Mouse (Mus musculus): ENCODE data around the gene Eif2b3. TPM values are rescaled to one million over a fixed set of nuclear protein-coding genes. Genes with fewer than 3 reads are reported as not detected.

Eif2b3 gene
- polyA plus RNA-seq, 1 experiment, result 73.3 TPM

GRCm38 (mm10) chr4:117090586-117090985 is 71.4 kb downstream of the Eif2b3 start:
- no peak overlapping the region for H3K4me3 ChIP-seq (ENCODE audit: low read depth, low read length)

GRCm38 (mm10) chr4:117094626-117095361 is 75.6 kb downstream of the Eif2b3 start:
- Histone ChIP-seq H3K27ac (ENCODE audit: insufficient read depth, low read length) (no peak overlapping the region), H3K4me1 (ENCODE audit: control insufficient read depth, insufficient read depth, low read length) (no peaks in the 10 kb centered on the region), H3K36me3 (ENCODE audit: control insufficient read depth, insufficient read depth, low read length, poor library complexity, severe bottlenecking) (no peaks in the 10 kb centered on the region), H3K27me3 (ENCODE audit: control insufficient read depth, insufficient read depth, low read length, poor library complexity, severe bottlenecking) (no peaks in the 10 kb centered on the region), H3K9ac (ENCODE audit: low read depth, poor library complexity, severe bottlenecking) (no peak overlapping the region), H3K9me3 (replicated peaks; ENCODE audit: control insufficient read depth, insufficient read depth, low read length, poor library complexity, severe bottlenecking) (no peaks in the 10 kb centered on the region), H3K4me3 (ENCODE audit: low read depth, low read length) (no peak overlapping the region)
- no peak for TF ChIP-seq CTCF (IDR thresholded peaks at IDR 0.05; ENCODE audit: low read depth, low read length)
- no peak for TF ChIP-seq POLR2A (IDR thresholded peaks at IDR 0.05; ENCODE audit: insufficient read depth, low read length)
- no peak for TF ChIP-seq EP300 (IDR thresholded peaks at IDR 0.05; ENCODE audit: insufficient read depth, low read depth, low read length)

More at GRCm38 (mm10) chr4:117090586-117090985, 71.4 kb downstream of the Eif2b3 start:
- no peak overlapping the region for H3K9ac ChIP-seq (ENCODE audit: low read depth, poor library complexity, severe bottlenecking)
- no peak overlapping the region for H3K27ac ChIP-seq (ENCODE audit: insufficient read depth, low read length)
- peaks cover 11% of the 10 kb centered on the region for H3K36me3 ChIP-seq (ENCODE audit: control insufficient read depth, insufficient read depth, low read length, poor library complexity, severe bottlenecking)
- TF ChIP-seq CTCF (IDR thresholded peaks at IDR 0.05; ENCODE audit: low read depth, low read length) (no peak), POLR2A (IDR thresholded peaks at IDR 0.05; ENCODE audit: insufficient read depth, low read length) (no peak), EP300 (IDR thresholded peaks at IDR 0.05; ENCODE audit: insufficient read depth, low read depth, low read length) (no peak)
- no peaks in the 10 kb centered on the region for H3K9me3 ChIP-seq (replicated peaks; ENCODE audit: control insufficient read depth, insufficient read depth, low read length, poor library complexity, severe bottlenecking)
- H3K27me3 ChIP-seq (ENCODE audit: control insufficient read depth, insufficient read depth, low read length, poor library complexity, severe bottlenecking), result no peaks in the 10 kb centered on the region
- H3K4me1 ChIP-seq (ENCODE audit: control insufficient read depth, insufficient read depth, low read length), result no peaks in the 10 kb centered on the region

GRCm38 (mm10) chr4:117095551-117096452 is 76.6 kb downstream of the Eif2b3 start, which contains the start of gene Ptch2:
Gene Ptch2, plus strand, starts transcription at chr4:117096075.
- no peaks in the 10 kb centered on the region for H3K27me3 ChIP-seq (ENCODE audit: control insufficient read depth, insufficient read depth, low read length, poor library complexity, severe bottlenecking)
- TF ChIP-seq EP300 (IDR thresholded peaks at IDR 0.05; ENCODE audit: insufficient read depth, low read depth, low read length), result 0 out of 2 replicates have a peak, but pooled peaks have one; percentile 53
- no peak for TF ChIP-seq POLR2A (IDR thresholded peaks at IDR 0.05; ENCODE audit: insufficient read depth, low read length)
- peak within 1 kb of the TSS; percentile 73 for H3K4me3 ChIP-seq (ENCODE audit: low read depth, low read length)
- H3K4me1 ChIP-seq (ENCODE audit: control insufficient read depth, insufficient read depth, low read length), result no peaks in the 10 kb centered on the region
- no peaks in the 10 kb centered on the region for H3K36me3 ChIP-seq (ENCODE audit: control insufficient read depth, insufficient read depth, low read length, poor library complexity, severe bottlenecking)
- H3K9me3 ChIP-seq (replicated peaks; ENCODE audit: control insufficient read depth, insufficient read depth, low read length, poor library complexity, severe bottlenecking), result no peaks in the 10 kb centered on the region
- peak within 1 kb of the TSS; percentile 65 for H3K9ac ChIP-seq (ENCODE audit: low read depth, poor library complexity, severe bottlenecking)
- peak within 1 kb of the TSS; percentile 49; the same call in 1 of the 2 replicates for H3K27ac ChIP-seq (ENCODE audit: insufficient read depth, low read length)

GRCm38 (mm10) chr4:117096666-117097065 is 77.5 kb downstream of the Eif2b3 start:
- Histone ChIP-seq H3K27me3 (ENCODE audit: control insufficient read depth, insufficient read depth, low read length, poor library complexity, severe bottlenecking) (no peaks in the 10 kb centered on the region), H3K9ac (ENCODE audit: low read depth, poor library complexity, severe bottlenecking) (peak overlapping the region; percentile 65), H3K27ac (ENCODE audit: insufficient read depth, low read length) (no peak overlapping the region), H3K36me3 (ENCODE audit: control insufficient read depth, insufficient read depth, low read length, poor library complexity, severe bottlenecking) (no peaks in the 10 kb centered on the region), H3K4me1 (ENCODE audit: control insufficient read depth, insufficient read depth, low read length) (no peaks in the 10 kb centered on the region), H3K4me3 (ENCODE audit: low read depth, low read length) (peak overlapping the region; percentile 73), H3K9me3 (replicated peaks; ENCODE audit: control insufficient read depth, insufficient read depth, low read length, poor library complexity, severe bottlenecking) (no peaks in the 10 kb centered on the region)
- TF ChIP-seq EP300 (IDR thresholded peaks at IDR 0.05; ENCODE audit: insufficient read depth, low read depth, low read length), result no peak
- TF ChIP-seq POLR2A (IDR thresholded peaks at IDR 0.05; ENCODE audit: insufficient read depth, low read length), result no peak
- no peak for TF ChIP-seq CTCF (IDR thresholded peaks at IDR 0.05; ENCODE audit: low read depth, low read length)

- Histone ChIP-seq H3K4me1 (ENCODE audit: control insufficient read depth, insufficient read depth, low read length) (no peaks in the 10 kb centered on the region), H3K27ac (ENCODE audit: insufficient read depth, low read length) (peak overlapping the region; percentile 24), H3K9me3 (replicated peaks; ENCODE audit: control insufficient read depth, insufficient read depth, low read length, poor library complexity, severe bottlenecking) (no peaks in the 10 kb centered on the region), H3K27me3 (ENCODE audit: control insufficient read depth, insufficient read depth, low read length, poor library complexity, severe bottlenecking) (no peaks in the 10 kb centered on the region), H3K4me3 (ENCODE audit: low read depth, low read length) (no peak overlapping the region), H3K9ac (ENCODE audit: low read depth, poor library complexity, severe bottlenecking) (no peak overlapping the region), H3K36me3 (ENCODE audit: control insufficient read depth, insufficient read depth, low read length, poor library complexity, severe bottlenecking) (no peaks in the 10 kb centered on the region)
- TF ChIP-seq EP300 (IDR thresholded peaks at IDR 0.05; ENCODE audit: insufficient read depth, low read depth, low read length), result peak; percentile 55; the same call in 1 of the 2 replicates
- no peak for TF ChIP-seq CTCF (IDR thresholded peaks at IDR 0.05; ENCODE audit: low read depth, low read length)
Observed at GRCm38 (mm10) chr4:117097969-117098763, 79.0 kb downstream of the Eif2b3 start.

Data from ES-Bruce4 (cell line).